Mouse (Mus musculus): ENCODE measurements around the gene Klk12. TPM values are rescaled to one million over a fixed set of nuclear protein-coding genes. Genes with fewer than 3 reads are reported as not detected.

Gene Klk12
- total and polyA plus RNA-seq, 2 experiments from 2014 or later = not detected

- no peak for TF ChIP-seq CTCF (IDR thresholded peaks at IDR 0.05; ENCODE audit: low read depth)
- WGBS = 56% methylated on average over 5 of the region's 5 CpGs
Observed at GRCm38 (mm10) chr7:43810994-43811393, 42.3 kb downstream of the Klk12 start, which contains the start of gene Klk7. TSS of gene Klk7 (plus strand) at chr7:43811294.

GRCm38 (mm10) chr7:43815211-43815610 lies 46.5 kb downstream of the Klk12 start:
- no peaks in the 10 kb centered on the region for H3K9me3 ChIP-seq (ENCODE audit: low read length)
- no peak overlapping the region for H3K9ac ChIP-seq (replicated peaks; ENCODE audit: low read length)
- H3K27ac ChIP-seq = no peak overlapping the region
- H3K4me2 ChIP-seq (ENCODE audit: low read depth, low read length) = no peak overlapping the region
- ATAC-seq (no peak), DNase-seq (ENCODE audit: low spot score) (no peak)
- H3K27me3 ChIP-seq (ENCODE audit: insufficient read depth, low read length) = no peaks in the 10 kb centered on the region
- 87% methylated on average over 7 of the region's 7 CpGs for WGBS
- H3K4me3 ChIP-seq (ENCODE audit: low read length) = no peak overlapping the region
- no peaks in the 10 kb centered on the region for H3K4me1 ChIP-seq (ENCODE audit: insufficient read depth, low read length)
- no peak for TF ChIP-seq CTCF (IDR thresholded peaks at IDR 0.05; ENCODE audit: low read depth)
- H3K36me3 ChIP-seq (ENCODE audit: insufficient read depth, low read length) = no peaks in the 10 kb centered on the region

More at GRCm38 (mm10) chr7:43810994-43811393, 42.3 kb downstream of the Klk12 start, which contains the start of gene Klk7:
- no peak within 1 kb of the TSS for H3K9ac ChIP-seq (replicated peaks; ENCODE audit: low read length)
- H3K9me3 ChIP-seq (ENCODE audit: low read length) = no peaks in the 10 kb centered on the region
- H3K4me3 ChIP-seq (ENCODE audit: low read length) = no peak within 1 kb of the TSS
- DNase-seq (ENCODE audit: low spot score) (no peak), ATAC-seq (no peak)
- no peaks in the 10 kb centered on the region for H3K27me3 ChIP-seq (ENCODE audit: insufficient read depth, low read length)
- no peaks in the 10 kb centered on the region for H3K4me1 ChIP-seq (ENCODE audit: insufficient read depth, low read length)
- H3K36me3 ChIP-seq (ENCODE audit: insufficient read depth, low read length) = no peaks in the 10 kb centered on the region
- no peak within 1 kb of the TSS for H3K4me2 ChIP-seq (ENCODE audit: low read depth, low read length)
- no peak within 1 kb of the TSS for H3K27ac ChIP-seq

GRCm38 (mm10) chr7:43816746-43817145 lies 48.0 kb downstream of the Klk12 start:
- Histone ChIP-seq H3K27ac (no peak overlapping the region), H3K4me3 (ENCODE audit: low read length) (no peak overlapping the region), H3K27me3 (ENCODE audit: insufficient read depth, low read length) (no peaks in the 10 kb centered on the region), H3K4me1 (ENCODE audit: insufficient read depth, low read length) (no peaks in the 10 kb centered on the region), H3K4me2 (ENCODE audit: low read depth, low read length) (no peak overlapping the region), H3K9ac (replicated peaks; ENCODE audit: low read length) (no peak overlapping the region), H3K36me3 (ENCODE audit: insufficient read depth, low read length) (no peaks in the 10 kb centered on the region), H3K9me3 (ENCODE audit: low read length) (no peaks in the 10 kb centered on the region)
- no peak for ATAC-seq
- no peak for DNase-seq (ENCODE audit: low spot score)
- TF ChIP-seq CTCF (IDR thresholded peaks at IDR 0.05; ENCODE audit: low read depth) = no peak

DNA sequence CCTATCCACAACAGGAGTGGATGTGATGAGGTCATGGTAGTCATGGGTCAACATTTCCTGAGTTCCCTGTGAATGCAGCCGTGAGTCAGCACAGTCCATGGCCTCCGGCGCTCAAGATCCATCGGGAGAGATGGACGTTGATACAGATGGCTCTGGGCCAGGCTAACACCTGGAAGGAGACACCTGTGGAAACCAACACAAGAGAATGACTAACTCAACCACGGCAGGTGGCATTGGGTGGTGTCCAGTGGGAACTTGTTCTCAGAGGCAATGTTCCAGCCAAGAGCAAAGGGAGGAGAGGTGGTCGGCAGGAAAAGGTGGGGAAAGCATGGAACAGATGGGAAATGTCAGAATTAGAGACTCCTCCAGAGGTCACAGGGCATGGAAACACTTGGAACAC lies 52.9 kb downstream of the Klk12 start:
- H3K4me1 ChIP-seq (ENCODE audit: insufficient read depth, low read length) = no peaks in the 10 kb centered on the region
- H3K4me3 ChIP-seq (ENCODE audit: low read length) = no peak overlapping the region
- TF ChIP-seq CTCF (IDR thresholded peaks at IDR 0.05; ENCODE audit: low read depth) = no peak
- WGBS = 93% methylated on average over 7 of the region's 7 CpGs
- H3K36me3 ChIP-seq (ENCODE audit: insufficient read depth, low read length) = no peaks in the 10 kb centered on the region
- DNase-seq (ENCODE audit: low spot score) = no peak
- H3K4me2 ChIP-seq (ENCODE audit: low read depth, low read length) = no peak overlapping the region
- no peak for ATAC-seq
- H3K9ac ChIP-seq (replicated peaks; ENCODE audit: low read length) = no peak overlapping the region
- no peaks in the 10 kb centered on the region for H3K27me3 ChIP-seq (ENCODE audit: insufficient read depth, low read length)
- no peaks in the 10 kb centered on the region for H3K9me3 ChIP-seq (ENCODE audit: low read length)
- H3K27ac ChIP-seq = no peak overlapping the region

Other genes starting within 250 kb of the Klk12 start
- gene Cd33, start 224.5 kb upstream of the Klk12 start, total RNA-seq (2014; rRNA removed) = 1.4 and 2.0 TPM in 2 replicates
- 1.8 and 2.0 TPM in 2 replicates for gene Cd33, start 224.5 kb upstream of the Klk12 start, polyA plus RNA-seq (2015; fragmentation: Nextera tagmentation; extraction: Ambion mirVana)
- 8.0 and 8.3 TPM in 2 replicates for gene Zfp658, start 206.6 kb upstream of the Klk12 start, total RNA-seq (2014; rRNA removed)
- 2.5 and 3.3 TPM in 2 replicates for gene Zfp658, start 206.6 kb upstream of the Klk12 start, polyA plus RNA-seq (2015; fragmentation: Nextera tagmentation; extraction: Ambion mirVana)
- gene Zfp719, start 189.3 kb upstream of the Klk12 start, total RNA-seq (2014; rRNA removed) = 10.8 and 11.6 TPM in 2 replicates
- gene Zfp719, start 189.3 kb upstream of the Klk12 start, polyA plus RNA-seq (2015; fragmentation: Nextera tagmentation; extraction: Ambion mirVana) = 4.7 and 5.3 TPM in 2 replicates
- gene Zfp819, start 161.7 kb upstream of the Klk12 start, total RNA-seq (2014; rRNA removed) = 1.0 TPM in 1 of 2 replicates, not detected in the other
- 0.40 and 0.62 TPM in 2 replicates for gene Zfp819, start 161.7 kb upstream of the Klk12 start, polyA plus RNA-seq (2015; fragmentation: Nextera tagmentation; extraction: Ambion mirVana)
- gene Ceacam18, start 134.2 kb upstream of the Klk12 start, total RNA-seq (2014; rRNA removed) = not detected in 2 replicates
- 0.08 TPM in 1 of 2 replicates, not detected in the other for gene Ceacam18, start 134.2 kb upstream of the Klk12 start, polyA plus RNA-seq (2015; fragmentation: Nextera tagmentation; extraction: Ambion mirVana)
- not detected in 2 replicates for gene Siglece, start 108.7 kb upstream of the Klk12 start, total RNA-seq (2014; rRNA removed)
- gene Siglece, start 108.7 kb upstream of the Klk12 start, polyA plus RNA-seq (2015; fragmentation: Nextera tagmentation; extraction: Ambion mirVana) = 0.40 and 0.48 TPM in 2 replicates
- gene Ctu1, start 96.9 kb upstream of the Klk12 start, total RNA-seq (2014; rRNA removed) = 32.4 and 36.4 TPM in 2 replicates
- 14.5 and 14.7 TPM in 2 replicates for gene Ctu1, start 96.9 kb upstream of the Klk12 start, polyA plus RNA-seq (2015; fragmentation: Nextera tagmentation; extraction: Ambion mirVana)
- not detected in 2 replicates for gene Klk14, start 78.5 kb upstream of the Klk12 start, total RNA-seq (2014; rRNA removed)
- gene Klk14, start 78.5 kb upstream of the Klk12 start, polyA plus RNA-seq (2015; fragmentation: Nextera tagmentation; extraction: Ambion mirVana) = not detected in 2 replicates
- gene Klk13, start 56.3 kb upstream of the Klk12 start, total RNA-seq (2014; rRNA removed) = not detected in 2 replicates
- 0.10 and 0.32 TPM in 2 replicates for gene Klk13, start 56.3 kb upstream of the Klk12 start, polyA plus RNA-seq (2015; fragmentation: Nextera tagmentation; extraction: Ambion mirVana)
- gene Klk11, start 5.7 kb downstream of the Klk12 start, total RNA-seq (2014; rRNA removed) = not detected in 2 replicates
- not detected in 2 replicates for gene Klk11, start 5.7 kb downstream of the Klk12 start, polyA plus RNA-seq (2015; fragmentation: Nextera tagmentation; extraction: Ambion mirVana)
- 0.25 TPM in 1 of 2 replicates, not detected in the other for gene Klk10, start 12.1 kb downstream of the Klk12 start, total RNA-seq (2014; rRNA removed)
- gene Klk10, start 12.1 kb downstream of the Klk12 start, polyA plus RNA-seq (2015; fragmentation: Nextera tagmentation; extraction: Ambion mirVana) = 0.14 and 0.30 TPM in 2 replicates
- not detected in 2 replicates for gene Klk9, start 23.0 kb downstream of the Klk12 start, total RNA-seq (2014; rRNA removed)
- gene Klk9, start 23.0 kb downstream of the Klk12 start, polyA plus RNA-seq (2015; fragmentation: Nextera tagmentation; extraction: Ambion mirVana) = 0.20 TPM in 1 of 2 replicates, not detected in the other
- 9.5 and 11.3 TPM in 2 replicates for gene Klk8, start 28.7 kb downstream of the Klk12 start, total RNA-seq (2014; rRNA removed)
- 10.8 and 12.5 TPM in 2 replicates for gene Klk8, start 28.7 kb downstream of the Klk12 start, polyA plus RNA-seq (2015; fragmentation: Nextera tagmentation; extraction: Ambion mirVana)
- gene Klk7, start 42.4 kb downstream of the Klk12 start, total RNA-seq (2014; rRNA removed) = not detected in 2 replicates
- 0.09 and 0.19 TPM in 2 replicates for gene Klk7, start 42.4 kb downstream of the Klk12 start, polyA plus RNA-seq (2015; fragmentation: Nextera tagmentation; extraction: Ambion mirVana)
- not detected in 2 replicates for gene Klk6, start 55.6 kb downstream of the Klk12 start, total RNA-seq (2014; rRNA removed)
- gene Klk6, start 55.6 kb downstream of the Klk12 start, polyA plus RNA-seq (2015; fragmentation: Nextera tagmentation; extraction: Ambion mirVana) = not detected in 2 replicates
- not detected in 2 replicates for gene Klk5, start 73.1 kb downstream of the Klk12 start, total RNA-seq (2014; rRNA removed)
- gene Klk5, start 73.1 kb downstream of the Klk12 start, polyA plus RNA-seq (2015; fragmentation: Nextera tagmentation; extraction: Ambion mirVana) = not detected in 2 replicates
- 1.7 TPM in 2 replicates for gene Klk4, start 112.3 kb downstream of the Klk12 start, total RNA-seq (2014; rRNA removed)
- gene Klk4, start 112.3 kb downstream of the Klk12 start, polyA plus RNA-seq (2015; fragmentation: Nextera tagmentation; extraction: Ambion mirVana) = 2.7 and 3.1 TPM in 2 replicates
- gene Klk15, start 164.8 kb downstream of the Klk12 start, total RNA-seq (2014; rRNA removed) = not detected in 2 replicates
- not detected in 2 replicates for gene Klk15, start 164.8 kb downstream of the Klk12 start, polyA plus RNA-seq (2015; fragmentation: Nextera tagmentation; extraction: Ambion mirVana)
- gene Klk1b8, start 181.8 kb downstream of the Klk12 start, total RNA-seq (2014; rRNA removed) = not detected in 2 replicates
- gene Klk1b8, start 181.8 kb downstream of the Klk12 start, polyA plus RNA-seq (2015; fragmentation: Nextera tagmentation; extraction: Ambion mirVana) = 0.18 TPM in 1 of 2 replicates, not detected in the other
- not detected in 2 replicates for gene Klk1b1, start 197.9 kb downstream of the Klk12 start, total RNA-seq (2014; rRNA removed)
- not detected in 2 replicates for gene Klk1b1, start 197.9 kb downstream of the Klk12 start, polyA plus RNA-seq (2015; fragmentation: Nextera tagmentation; extraction: Ambion mirVana)
- not detected in 2 replicates for gene Klk1b9, start 207.2 kb downstream of the Klk12 start, total RNA-seq (2014; rRNA removed)
- not detected in 2 replicates for gene Klk1b9, start 207.2 kb downstream of the Klk12 start, polyA plus RNA-seq (2015; fragmentation: Nextera tagmentation; extraction: Ambion mirVana)
- not detected in 2 replicates for gene Klk1b11, start 227.0 kb downstream of the Klk12 start, total RNA-seq (2014; rRNA removed)
- not detected in 2 replicates for gene Klk1b11, start 227.0 kb downstream of the Klk12 start, polyA plus RNA-seq (2015; fragmentation: Nextera tagmentation; extraction: Ambion mirVana)
- gene Klk1b26, start 243.3 kb downstream of the Klk12 start, total RNA-seq (2014; rRNA removed) = 0.54 TPM in 1 of 2 replicates, not detected in the other
- not detected in 2 replicates for gene Klk1b26, start 243.3 kb downstream of the Klk12 start, polyA plus RNA-seq (2015; fragmentation: Nextera tagmentation; extraction: Ambion mirVana)

Data from hindbrain, postnatal 0 days (tissue).